Mouse (Mus musculus) midbrain, embryonic 11.5 days (tissue): Measurements from ENCODE around the gene Chfr. TPM values are rescaled to one million over a fixed set of nuclear protein-coding genes. Genes with fewer than 3 reads are reported as not detected.

ENCODE experiments used
- ATAC-seq: fragments of 200-750 bp; cut with Nextera tagmentation; 2 replicates; pipeline ENCODE4 v1.8.0; 2017; ENCODE audit warnings: moderate TSS enrichment, moderate library complexity; ENCODE audit not compliant: low FRiP score
- DNase-seq: peaks from one replicate; pipeline ENCODE4 v3.0.0; 2015; ENCODE audit warnings: low spot score; ENCODE audit errors: missing footprints
- H3K27ac ChIP-seq: fragments of 300-500 bp; sonication (generic); 2 replicates; pipeline ENCODE4 v1.5.1; 2014; ENCODE audit warnings: low read depth, low read length
- H3K27me3 ChIP-seq: fragments of 300-500 bp; sonication (generic); 2 replicates; pipeline ENCODE4 v1.6.1; 2014; ENCODE audit warnings: mild to moderate bottlenecking, low read length, moderate library complexity, mixed read lengths; ENCODE audit not compliant: control insufficient read depth, insufficient read depth
- H3K36me3 ChIP-seq: fragments of 300-500 bp; sonication (generic); 2 replicates; pipeline ENCODE4 v1.6.1; 2014; ENCODE audit warnings: mild to moderate bottlenecking, low read length, moderate library complexity, mixed read lengths; ENCODE audit not compliant: control insufficient read depth, insufficient read depth
- H3K4me1 ChIP-seq: fragments of 300-500 bp; sonication (generic); 2 replicates; pipeline ENCODE4 v1.6.1; 2014; ENCODE audit warnings: low read length; ENCODE audit not compliant: control insufficient read depth, insufficient read depth
- H3K4me2 ChIP-seq: fragments of 300-500 bp; sonication (generic); 2 replicates; pipeline ENCODE4 v1.6.1; 2014; ENCODE audit warnings: mild to moderate bottlenecking, moderate library complexity
- H3K4me3 ChIP-seq: fragments of 300-500 bp; sonication (generic); 2 replicates; pipeline ENCODE4 v1.5.1; 2014; ENCODE audit warnings: low read depth, low read length
- H3K9ac ChIP-seq: fragments of 300-500 bp; sonication (generic); 2 replicates; pipeline ENCODE4 v1.6.1; 2014; ENCODE audit warnings: low read length
- H3K9me3 ChIP-seq: fragments of 300-500 bp; sonication (generic); 2 replicates; pipeline ENCODE4 v1.6.1; 2016; ENCODE audit warnings: low read length; ENCODE audit not compliant: control insufficient read depth
- WGBS: fragments of 180-500 bp; shearing (Covaris S2); extraction: QIAGEN DNeasy Blood & Tissue Kit; methylation state at CpG from one replicate; pipeline ENCODE4 v1.1.7; 2014; 5-methylcytosine and 5-hydroxymethylcytosine counted together
- polyA plus RNA-seq: library from polyadenylated mRNA; unstranded; fragments of >200 nt; fragmentation: Nextera tagmentation; extraction: Ambion mirVana; gene quantifications from 2 replicates; pipeline ENCODE4 v1.2.1, GENCODE M21; 2014

Gene Chfr
- polyA plus RNA-seq, 1 experiment from 2014 or later = 74.2 TPM

DNA sequence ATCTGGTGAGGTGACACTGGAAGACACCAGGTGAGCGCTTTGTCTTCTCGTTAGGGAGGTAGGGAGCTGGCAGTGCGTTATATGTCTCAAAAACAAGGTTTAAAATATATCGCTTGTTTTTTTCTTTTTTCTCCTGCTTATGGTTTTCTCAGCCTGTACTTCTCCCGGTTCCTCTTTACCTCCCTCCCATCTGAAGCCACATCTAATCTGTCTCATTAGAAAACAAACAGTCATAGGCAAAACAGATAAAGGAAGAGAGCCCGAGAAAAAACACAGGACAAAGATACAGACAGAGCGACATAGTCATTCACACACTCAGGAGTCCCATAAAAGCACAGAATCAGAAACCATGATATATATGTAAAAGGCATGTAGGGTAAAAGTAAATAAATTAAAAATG is 4.8 kb downstream of the Chfr start:
- Histone ChIP-seq H3K4me1 (0 out of 2 replicates have a peak, but pooled peaks cover 3% of the 10 kb centered on the region), H3K4me3 (no peak overlapping the region), H3K36me3 (no peaks in the 10 kb centered on the region; the same call in 1 of the 2 replicates), H3K27me3 (no peaks in the 10 kb centered on the region), H3K4me2 (no peak overlapping the region), H3K9me3 (no peaks in the 10 kb centered on the region), H3K27ac (no peak overlapping the region), H3K9ac (no peak overlapping the region)
- WGBS = 95% methylated on average over 7 of the region's 7 CpGs
- no peak for ATAC-seq
- DNase-seq = no peak

DNA sequence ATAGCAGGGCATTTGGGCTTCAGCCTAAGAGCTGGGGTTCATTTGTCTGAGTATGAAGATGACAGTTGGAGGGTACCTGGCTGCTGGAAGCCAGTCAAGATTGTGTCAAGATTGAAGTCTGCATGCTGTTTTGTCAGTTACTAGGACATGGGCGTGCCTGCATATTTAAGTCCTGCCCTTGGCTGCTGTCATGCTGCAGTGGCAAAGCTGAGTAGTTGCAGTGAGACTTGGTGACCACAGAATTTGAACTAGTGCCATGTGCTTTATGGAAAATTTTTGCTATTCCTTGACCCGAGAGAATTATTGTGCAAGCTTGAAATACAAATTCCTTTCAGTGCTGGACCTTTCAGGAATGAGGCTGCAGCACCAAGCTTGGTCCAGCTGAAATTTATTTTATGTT is 6.7 kb downstream of the Chfr start:
- ATAC-seq = no peak
- Histone ChIP-seq H3K9ac (no peak overlapping the region), H3K9me3 (no peaks in the 10 kb centered on the region), H3K4me3 (no peak overlapping the region), H3K4me2 (no peak overlapping the region), H3K27me3 (no peaks in the 10 kb centered on the region), H3K4me1 (no peaks in the 10 kb centered on the region), H3K36me3 (peaks cover 4% of the 10 kb centered on the region), H3K27ac (no peak overlapping the region)
- WGBS = 86% methylated on average over 2 of the region's 2 CpGs
- DNase-seq = no peak

DNA sequence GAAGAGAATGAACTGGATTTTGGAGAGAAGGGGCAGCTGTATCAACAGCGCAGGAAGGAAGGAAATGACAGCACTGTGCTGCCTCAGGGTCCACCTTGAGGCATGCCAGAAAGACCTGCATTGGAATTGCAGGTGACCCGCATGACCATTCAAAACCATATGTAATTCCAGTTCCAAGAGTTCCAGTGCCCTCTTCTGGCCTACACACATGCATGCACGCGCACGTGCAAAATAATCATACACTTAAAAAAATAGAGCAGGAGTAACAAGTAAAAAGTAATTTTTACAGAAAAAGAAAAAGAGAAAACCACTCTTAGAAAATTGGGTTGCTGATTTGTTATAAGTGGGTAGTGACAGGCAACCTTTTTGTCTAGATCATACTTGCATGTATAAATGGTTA is 7.4 kb downstream of the Chfr start:
- H3K9me3 ChIP-seq = no peaks in the 10 kb centered on the region
- no peaks in the 10 kb centered on the region for H3K4me1 ChIP-seq
- H3K4me3 ChIP-seq = no peak overlapping the region
- H3K27me3 ChIP-seq = no peaks in the 10 kb centered on the region
- ATAC-seq (no peak), DNase-seq (no peak)
- WGBS = 91% methylated on average over 5 of the region's 5 CpGs
- H3K4me2 ChIP-seq = no peak overlapping the region
- H3K9ac ChIP-seq = no peak overlapping the region
- H3K27ac ChIP-seq = no peak overlapping the region
- H3K36me3 ChIP-seq = peaks cover 8% of the 10 kb centered on the region

GRCm38 (mm10) chr5:110169374-110169773 is 33.7 kb downstream of the Chfr start:
- no peak overlapping the region for H3K4me2 ChIP-seq
- peaks cover 3% of the 10 kb centered on the region; the same call in 1 of the 2 replicates for H3K36me3 ChIP-seq
- no peak overlapping the region for H3K4me3 ChIP-seq

DNA sequence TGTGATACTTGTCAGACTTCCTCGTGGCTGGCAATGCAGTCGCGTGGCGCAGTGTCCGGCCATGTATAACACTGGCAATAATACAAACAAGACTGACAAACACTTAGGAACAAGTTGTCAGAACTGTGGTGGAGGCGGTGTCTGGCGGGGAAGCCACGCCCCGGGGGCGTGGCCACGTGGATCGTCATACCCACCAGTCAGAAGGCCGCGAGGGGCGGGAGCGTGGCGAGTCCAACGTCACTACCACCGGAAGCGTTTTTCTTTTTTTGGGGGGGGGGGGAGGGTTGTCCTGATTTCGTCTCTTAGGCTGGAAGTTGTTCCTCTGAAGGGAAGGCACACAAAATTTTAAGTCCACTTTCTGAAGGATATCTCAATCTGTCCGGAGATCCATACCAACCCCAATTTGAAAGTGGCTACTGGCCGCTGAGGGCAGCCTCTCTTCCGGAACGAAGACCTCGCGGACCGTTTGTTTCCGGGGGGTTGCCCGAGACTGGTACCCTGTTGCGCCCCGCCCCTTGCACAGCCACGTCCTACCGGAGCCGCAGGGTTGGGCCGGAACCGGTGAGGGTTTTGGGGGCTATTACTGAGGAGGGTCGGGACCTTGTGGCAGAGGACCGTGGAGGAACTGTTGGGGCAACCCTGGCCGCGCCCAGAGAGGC is 40.8 kb downstream of the Chfr start, which contains the start of gene Golga3:
TSS of gene Golga3 (plus strand) at position 340 of the 659 bp plus-strand sequence.
- ATAC-seq = peak; percentile 99
- DNase-seq = peak; percentile 100
- WGBS = under 1% methylated on average over 41 of the region's 41 CpGs
- no peaks in the 10 kb centered on the region for H3K27me3 ChIP-seq
- H3K4me2 ChIP-seq = peak within 1 kb of the TSS; percentile 87
- H3K9ac ChIP-seq = peak within 1 kb of the TSS; percentile 87
- H3K9me3 ChIP-seq = no peaks in the 10 kb centered on the region
- peak within 1 kb of the TSS; percentile 94 for H3K4me3 ChIP-seq
- H3K36me3 ChIP-seq = no peaks in the 10 kb centered on the region
- no peak within 1 kb of the TSS for H3K27ac ChIP-seq
- H3K4me1 ChIP-seq = peaks cover 6% of the 10 kb centered on the region

More at GRCm38 (mm10) chr5:110169374-110169773, 33.7 kb downstream of the Chfr start:
- Histone ChIP-seq H3K27ac (no peak overlapping the region), H3K9me3 (no peaks in the 10 kb centered on the region), H3K9ac (no peak overlapping the region), H3K4me1 (no peaks in the 10 kb centered on the region), H3K27me3 (no peaks in the 10 kb centered on the region)
- DNase-seq (no peak), ATAC-seq (no peak)
- WGBS = 91% methylated on average over 4 of the region's 4 CpGs

GRCm38 (mm10) chr5:110177021-110177420 is 41.4 kb downstream of the Chfr start:
- WGBS = 4% methylated on average over 19 of the region's 19 CpGs
- H3K36me3 ChIP-seq = no peaks in the 10 kb centered on the region
- H3K9ac ChIP-seq = peak overlapping the region; percentile 87
- ATAC-seq (no peak), DNase-seq (no peak)
- no peaks in the 10 kb centered on the region for H3K9me3 ChIP-seq
- no peak overlapping the region for H3K27ac ChIP-seq
- peaks cover 6% of the 10 kb centered on the region for H3K4me1 ChIP-seq
- no peaks in the 10 kb centered on the region for H3K27me3 ChIP-seq
- peak overlapping the region; percentile 94 for H3K4me3 ChIP-seq
- H3K4me2 ChIP-seq = peak overlapping the region; percentile 87

DNA sequence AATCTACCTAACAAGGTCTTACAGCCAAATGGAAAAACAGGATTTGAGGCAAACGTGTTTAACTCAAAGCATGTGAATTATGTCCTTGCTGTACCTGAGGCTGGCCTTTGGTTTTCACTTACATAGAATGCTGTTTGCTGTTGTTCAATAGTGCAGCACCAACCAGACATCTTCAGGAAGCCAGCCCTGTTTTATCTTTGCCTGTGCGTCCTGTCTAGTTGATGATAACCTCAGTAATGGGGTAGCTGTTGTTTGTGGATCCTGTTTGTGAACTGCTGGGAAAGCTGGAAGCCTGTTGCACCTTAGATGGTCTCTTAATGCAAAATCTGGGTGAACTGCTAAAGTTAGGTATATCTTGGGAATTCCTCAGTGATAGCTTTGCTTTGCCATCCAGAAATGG is 43.0 kb downstream of the Chfr start:
- Histone ChIP-seq H3K9ac (no peak overlapping the region), H3K27me3 (no peaks in the 10 kb centered on the region), H3K36me3 (no peaks in the 10 kb centered on the region), H3K4me1 (peaks cover 6% of the 10 kb centered on the region), H3K4me3 (no peak overlapping the region), H3K27ac (no peak overlapping the region), H3K4me2 (no peak overlapping the region), H3K9me3 (no peaks in the 10 kb centered on the region)
- ATAC-seq = no peak
- no peak for DNase-seq
- WGBS = 86% methylated on average over 2 of the region's 2 CpGs

DNA sequence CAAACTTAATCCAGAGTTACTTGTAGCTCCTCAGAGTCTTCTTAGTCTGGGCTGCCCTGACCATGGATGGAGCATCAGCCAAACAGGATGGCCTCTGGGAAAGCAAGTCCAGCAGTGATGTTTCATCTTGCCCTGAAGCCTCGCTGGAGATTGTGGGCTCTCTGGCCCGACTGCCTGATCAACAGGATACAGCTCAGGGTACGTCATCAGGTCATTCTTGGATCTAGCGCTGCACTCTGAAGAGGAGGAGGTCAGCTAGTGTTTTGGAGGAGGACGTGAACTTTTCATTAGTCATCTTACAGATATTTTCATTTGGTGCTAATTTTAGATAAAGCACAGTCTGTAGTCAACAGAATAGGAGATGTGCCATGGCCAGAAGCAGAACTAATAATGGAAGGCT is 46.1 kb downstream of the Chfr start:
- ATAC-seq = no peak

DNA sequence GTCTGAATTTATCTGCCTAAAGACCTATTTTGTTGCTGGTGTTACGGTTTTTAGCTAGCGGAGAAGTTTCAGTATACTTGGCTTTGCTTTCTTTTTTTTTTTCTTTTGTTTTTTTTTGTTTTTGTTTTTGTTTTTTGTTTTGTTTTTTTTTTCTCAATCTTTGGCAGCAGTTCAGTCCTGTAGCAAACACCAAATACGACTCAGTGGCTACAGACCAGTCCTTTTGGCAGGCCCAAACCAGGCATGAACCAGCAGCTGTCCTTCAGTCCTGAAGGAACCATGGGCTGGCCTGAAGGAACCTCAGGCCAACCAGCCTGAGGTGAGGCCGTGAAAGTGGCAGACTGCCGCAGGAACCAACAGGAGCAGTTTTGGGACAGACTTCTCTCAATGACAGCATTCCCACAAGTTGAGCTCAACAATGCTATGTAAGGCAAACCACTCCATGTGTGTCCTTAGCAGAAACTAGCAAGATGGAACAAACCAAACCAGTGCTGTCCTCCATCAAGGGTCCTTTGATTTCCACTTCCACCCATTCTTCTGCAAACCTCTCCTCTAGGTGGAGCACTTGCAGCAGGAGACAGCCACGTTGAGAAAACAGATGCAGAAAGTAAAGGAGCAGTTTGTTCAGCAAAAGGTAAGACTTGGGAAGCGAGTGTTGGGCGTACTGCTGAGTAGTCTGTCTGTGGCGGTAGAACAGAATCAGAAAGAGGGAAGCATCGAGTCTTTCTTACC is 67.7 kb downstream of the Chfr start:
- ATAC-seq (no peak), DNase-seq (no peak)
- WGBS = 91% methylated on average over 10 of the region's 10 CpGs
- Histone ChIP-seq H3K36me3 (peaks cover 20% of the 10 kb centered on the region), H3K27me3 (no peaks in the 10 kb centered on the region), H3K9ac (no peak overlapping the region), H3K4me2 (no peak overlapping the region), H3K4me3 (no peak overlapping the region), H3K27ac (no peak overlapping the region), H3K4me1 (no peaks in the 10 kb centered on the region), H3K9me3 (no peaks in the 10 kb centered on the region)

More for the DNA sequence above, 46.1 kb downstream of the Chfr start:
- Histone ChIP-seq H3K27me3 (no peaks in the 10 kb centered on the region), H3K9me3 (no peaks in the 10 kb centered on the region), H3K36me3 (peaks cover 15% of the 10 kb centered on the region; the same call in 1 of the 2 replicates), H3K9ac (no peak overlapping the region), H3K27ac (no peak overlapping the region), H3K4me2 (no peak overlapping the region), H3K4me1 (peaks cover 6% of the 10 kb centered on the region), H3K4me3 (no peak overlapping the region)
- DNase-seq = no peak
- WGBS = 92% methylated on average over 5 of the region's 5 CpGs
